Mouse (Mus musculus) mature B cell (primary cell): ENCODE measurements around the gene Tigit.

Source experiments
- in situ Hi-C: fragments of 300-500 bp; cut with MboI; formaldehyde crosslinking; loops from 2 replicates; pipeline ENCODE4 v1.14.3; 2019

The Tigit gene

GRCm38 (mm10) chr16:43620359-43620758 lies 43.6 kb downstream of the Tigit start:
- in situ Hi-C loops: no loop called here

GRCm38 (mm10) chr16:43619277-43619676 lies 44.7 kb downstream of the Tigit start:
- in situ Hi-C loops: no loop called here

- in situ Hi-C loops: no loop called here
These were observed 45.7 kb downstream of the Tigit start for GRCm38 (mm10) chr16:43618286-43618685.

DNA sequence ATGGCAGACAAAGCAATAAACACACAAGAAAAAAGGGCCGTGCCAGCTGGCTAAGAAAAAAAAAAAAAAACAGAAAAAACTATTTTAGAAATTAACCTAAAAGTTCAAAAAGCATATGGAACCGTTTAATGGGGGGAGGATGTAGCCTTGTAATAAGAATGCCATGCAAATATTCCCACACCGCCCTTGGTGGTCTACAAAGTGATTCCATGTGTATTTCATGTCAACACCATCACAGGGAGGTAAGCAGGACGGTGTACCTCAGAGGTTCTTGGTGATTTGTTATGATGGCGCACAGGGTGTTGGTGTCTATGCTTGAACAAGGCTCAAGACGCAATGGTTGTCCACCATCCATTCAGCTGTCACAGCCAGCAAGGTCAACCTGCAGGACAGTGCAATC lies 46.6 kb downstream of the Tigit start:
- in situ Hi-C loops: no loop called here

- in situ Hi-C loops: no loop called here
These were observed 47.6 kb downstream of the Tigit start for GRCm38 (mm10) chr16:43616348-43616747.

- in situ Hi-C loops: no loop called here
These were observed 53.6 kb downstream of the Tigit start for GRCm38 (mm10) chr16:43610375-43610774.

- in situ Hi-C loops: no loop called here
These were observed 55.9 kb downstream of the Tigit start for GRCm38 (mm10) chr16:43608066-43608465.

GRCm38 (mm10) chr16:43607086-43607485 lies 56.9 kb downstream of the Tigit start:
- in situ Hi-C loops: no loop called here

GRCm38 (mm10) chr16:43604399-43605013 lies 59.4 kb downstream of the Tigit start:
- in situ Hi-C loops: no loop called here

GRCm38 (mm10) chr16:43603591-43604141 lies 60.3 kb downstream of the Tigit start:
- in situ Hi-C loops: no loop called here

GRCm38 (mm10) chr16:43602573-43602972 lies 61.4 kb downstream of the Tigit start:
- in situ Hi-C loops: no loop called here

DNA sequence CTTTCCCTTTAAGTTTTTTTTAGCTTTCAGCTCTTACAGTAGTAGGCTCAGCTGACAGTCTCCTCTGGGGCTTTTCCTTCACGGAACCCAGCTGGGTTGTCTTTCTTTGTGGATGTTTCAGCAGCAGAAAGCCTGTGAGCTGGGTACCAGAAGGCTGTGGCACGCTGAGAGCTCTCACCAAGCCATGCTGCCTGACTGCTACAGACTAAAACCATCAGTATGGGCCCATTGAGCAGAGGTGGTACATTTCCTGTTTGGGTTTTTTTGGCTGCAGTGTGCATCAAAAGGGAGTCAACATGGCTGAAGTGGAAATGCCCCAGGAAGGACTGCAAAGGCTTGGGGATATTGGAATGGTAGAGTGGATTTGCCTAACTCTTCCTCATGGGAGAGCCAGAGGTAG lies 64.2 kb downstream of the Tigit start:
- in situ Hi-C loops: no loop called here
